Mouse (Mus musculus) lung, adult 2 months (tissue): Measurements from ENCODE around the gene Stk17b.

Experiments
- CTCF ChIP-seq: fragments of 200-500 bp; IDR thresholded peaks from 2 replicates; pipeline ENCODE4 v1.5.1; 2011; ENCODE audit warnings: mild to moderate bottlenecking, low read length, control low read depth; ENCODE audit not compliant: insufficient read depth
- POLR2A ChIP-seq: fragments of 200-500 bp; IDR thresholded peaks from 2 replicates; pipeline ENCODE4 v1.6.1; 2011; ENCODE audit warnings: low read depth, mild to moderate bottlenecking, control low read depth, low read length, borderline replicate concordance; ENCODE audit errors: extremely low read depth

DNA sequence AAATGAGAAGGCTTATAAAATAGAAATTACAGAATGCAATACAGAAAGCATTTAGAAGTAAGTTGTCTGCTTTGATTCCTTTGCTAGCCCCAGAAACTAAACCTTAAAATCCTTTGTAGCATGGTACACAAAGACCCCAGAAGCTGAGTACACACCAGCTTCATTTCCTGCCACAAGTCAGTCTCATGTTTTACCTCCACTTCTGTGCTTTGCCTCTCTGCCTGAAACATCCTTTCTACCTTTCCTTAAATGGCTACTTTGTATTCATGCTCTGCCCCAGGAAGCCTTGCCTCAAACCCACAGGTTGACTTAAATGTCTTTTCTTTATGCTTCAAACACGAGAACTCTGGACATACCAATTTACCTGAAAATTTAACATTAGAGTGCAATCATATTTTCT, 3.7 kb downstream of the Stk17b start:
- no peak for TF ChIP-seq POLR2A
- TF ChIP-seq CTCF = no peak
